Mouse (Mus musculus): ENCODE measurements at regions not wholly inside any gene's neighbourhood (a gene's known extent, or its start where the extent isn't known, plus 50 kb on each side); places are given as distances from the start of the nearest gene placed in this dataset.

- Histone ChIP-seq H3K27me3 (ENCODE audit: control insufficient read depth, insufficient read depth, low read length) (no peaks in the 10 kb centered on the region), H3K4me3 (ENCODE audit: extremely low read depth, insufficient read depth, insufficient read length) (no peak overlapping the region), H3K36me3 (ENCODE audit: control insufficient read depth, insufficient read depth, low read length) (no peaks in the 10 kb centered on the region), H3K4me1 (ENCODE audit: control insufficient read depth, insufficient read depth, insufficient read length) (no peaks in the 10 kb centered on the region), H3K27ac (ENCODE audit: insufficient read depth, low read length) (no peak overlapping the region)
- DNase-seq (ENCODE audit: low read depth in 1 of 2, low spot score in 2 of 2) = no peak
- WGBS = 79% methylated on average over 5 of the region's 5 CpGs
- TF ChIP-seq CTCF (IDR thresholded peaks at IDR 0.05; ENCODE audit: extremely low read depth, insufficient read depth, insufficient read length, insufficient replicate concordance) = no peak
- no peak for TF ChIP-seq POLR2A (IDR thresholded peaks at IDR 0.05; ENCODE audit: low read depth, low read length)
Measured at GRCm38 (mm10) chr7:82921722-82922121, 54.6 kb downstream of the Mex3b start.

- Histone ChIP-seq H3K36me3 (ENCODE audit: control insufficient read depth, insufficient read depth, low read length) (no peaks in the 10 kb centered on the region), H3K27ac (ENCODE audit: insufficient read depth, low read length) (no peak overlapping the region), H3K4me3 (ENCODE audit: extremely low read depth, insufficient read depth, insufficient read length) (no peak overlapping the region), H3K27me3 (ENCODE audit: control insufficient read depth, insufficient read depth, low read length) (no peaks in the 10 kb centered on the region), H3K4me1 (ENCODE audit: control insufficient read depth, insufficient read depth, insufficient read length) (no peaks in the 10 kb centered on the region)
- TF ChIP-seq CTCF (IDR thresholded peaks at IDR 0.05; ENCODE audit: extremely low read depth, insufficient read depth, insufficient read length, insufficient replicate concordance) = no peak
- no peak for TF ChIP-seq POLR2A (IDR thresholded peaks at IDR 0.05; ENCODE audit: low read depth, low read length)
- no peak for DNase-seq (ENCODE audit: low read depth in 1 of 2, low spot score in 2 of 2)
- 87% methylated on average over 11 of the region's 11 CpGs for WGBS
Measured at GRCm38 (mm10) chr7:82923220-82924071, 56.3 kb downstream of the Mex3b start.

GRCm38 (mm10) chr7:82924092-82924491, 57.0 kb downstream of the Mex3b start:
- Histone ChIP-seq H3K4me1 (ENCODE audit: control insufficient read depth, insufficient read depth, insufficient read length) (no peaks in the 10 kb centered on the region), H3K36me3 (ENCODE audit: control insufficient read depth, insufficient read depth, low read length) (no peaks in the 10 kb centered on the region), H3K4me3 (ENCODE audit: extremely low read depth, insufficient read depth, insufficient read length) (no peak overlapping the region), H3K27me3 (ENCODE audit: control insufficient read depth, insufficient read depth, low read length) (no peaks in the 10 kb centered on the region), H3K27ac (ENCODE audit: insufficient read depth, low read length) (no peak overlapping the region)
- WGBS = 91% methylated on average over 3 of the region's 3 CpGs
- TF ChIP-seq CTCF (IDR thresholded peaks at IDR 0.05; ENCODE audit: extremely low read depth, insufficient read depth, insufficient read length, insufficient replicate concordance) (no peak), POLR2A (IDR thresholded peaks at IDR 0.05; ENCODE audit: low read depth, low read length) (no peak)
- DNase-seq (ENCODE audit: low read depth in 1 of 2, low spot score in 2 of 2) = no peak

- Histone ChIP-seq H3K27ac (ENCODE audit: insufficient read depth, low read length) (no peak overlapping the region), H3K36me3 (ENCODE audit: control insufficient read depth, insufficient read depth, low read length) (no peaks in the 10 kb centered on the region), H3K4me3 (ENCODE audit: extremely low read depth, insufficient read depth, insufficient read length) (no peak overlapping the region), H3K4me1 (ENCODE audit: control insufficient read depth, insufficient read depth, insufficient read length) (no peaks in the 10 kb centered on the region), H3K27me3 (ENCODE audit: control insufficient read depth, insufficient read depth, low read length) (no peaks in the 10 kb centered on the region)
- TF ChIP-seq POLR2A (IDR thresholded peaks at IDR 0.05; ENCODE audit: low read depth, low read length) (no peak), CTCF (IDR thresholded peaks at IDR 0.05; ENCODE audit: extremely low read depth, insufficient read depth, insufficient read length, insufficient replicate concordance) (no peak)
- no peak for DNase-seq (ENCODE audit: low read depth in 1 of 2, low spot score in 2 of 2)
- 80% methylated on average over 3 of the region's 3 CpGs for WGBS
Measured at GRCm38 (mm10) chr7:82938311-82938710, 71.2 kb downstream of the Mex3b start.

- DNase-seq (ENCODE audit: low read depth in 1 of 2, low spot score in 2 of 2) = peak in 1 of 2 experiments; percentile 1
- Histone ChIP-seq H3K4me3 (ENCODE audit: extremely low read depth, insufficient read depth, insufficient read length) (no peak overlapping the region), H3K27me3 (ENCODE audit: control insufficient read depth, insufficient read depth, low read length) (no peaks in the 10 kb centered on the region), H3K27ac (ENCODE audit: insufficient read depth, low read length) (no peak overlapping the region), H3K4me1 (ENCODE audit: control insufficient read depth, insufficient read depth, insufficient read length) (no peaks in the 10 kb centered on the region), H3K36me3 (ENCODE audit: control insufficient read depth, insufficient read depth, low read length) (no peaks in the 10 kb centered on the region)
- WGBS = 71% methylated on average over 11 of the region's 11 CpGs
- TF ChIP-seq CTCF (IDR thresholded peaks at IDR 0.05; ENCODE audit: extremely low read depth, insufficient read depth, insufficient read length, insufficient replicate concordance) (no peak), POLR2A (IDR thresholded peaks at IDR 0.05; ENCODE audit: low read depth, low read length) (no peak)
Measured at GRCm38 (mm10) chr7:82939536-82939935, 72.4 kb downstream of the Mex3b start.

- Histone ChIP-seq H3K4me3 (ENCODE audit: extremely low read depth, insufficient read depth, insufficient read length) (no peak overlapping the region), H3K36me3 (ENCODE audit: control insufficient read depth, insufficient read depth, low read length) (no peaks in the 10 kb centered on the region), H3K27ac (ENCODE audit: insufficient read depth, low read length) (no peak overlapping the region), H3K4me1 (ENCODE audit: control insufficient read depth, insufficient read depth, insufficient read length) (no peaks in the 10 kb centered on the region), H3K27me3 (ENCODE audit: control insufficient read depth, insufficient read depth, low read length) (no peaks in the 10 kb centered on the region)
- no peak for TF ChIP-seq CTCF (IDR thresholded peaks at IDR 0.05; ENCODE audit: extremely low read depth, insufficient read depth, insufficient read length, insufficient replicate concordance)
- no peak for TF ChIP-seq POLR2A (IDR thresholded peaks at IDR 0.05; ENCODE audit: low read depth, low read length)
- WGBS = 89% methylated on average over 9 of the region's 9 CpGs
- DNase-seq (ENCODE audit: low read depth in 1 of 2, low spot score in 2 of 2) = no peak
Measured at GRCm38 (mm10) chr7:82943376-82943775, 76.2 kb downstream of the Mex3b start.

GRCm38 (mm10) chr7:82943797-82944196, 76.7 kb downstream of the Mex3b start:
- TF ChIP-seq POLR2A (IDR thresholded peaks at IDR 0.05; ENCODE audit: low read depth, low read length) (no peak), CTCF (IDR thresholded peaks at IDR 0.05; ENCODE audit: extremely low read depth, insufficient read depth, insufficient read length, insufficient replicate concordance) (no peak)
- Histone ChIP-seq H3K36me3 (ENCODE audit: control insufficient read depth, insufficient read depth, low read length) (no peaks in the 10 kb centered on the region), H3K4me3 (ENCODE audit: extremely low read depth, insufficient read depth, insufficient read length) (no peak overlapping the region), H3K27ac (ENCODE audit: insufficient read depth, low read length) (no peak overlapping the region), H3K27me3 (ENCODE audit: control insufficient read depth, insufficient read depth, low read length) (no peaks in the 10 kb centered on the region), H3K4me1 (ENCODE audit: control insufficient read depth, insufficient read depth, insufficient read length) (no peaks in the 10 kb centered on the region)
- no peak for DNase-seq (ENCODE audit: low read depth in 1 of 2, low spot score in 2 of 2)
- 92% methylated on average over 1 of the region's 1 CpGs for WGBS

Measured in spleen, adult 2 months (tissue).